Mouse (Mus musculus) kidney, embryonic 14.5 days (tissue): ENCODE results near the gene Tti1. TPM values are rescaled to one million over a fixed set of nuclear protein-coding genes. Genes with fewer than 3 reads are reported as not detected.
A peak's percentile ranks its signal among the peaks of the same experiment; 100 is the strongest.

Source experiments
- ATAC-seq: fragments of 200-750 bp; cut with Nextera tagmentation; 2 replicates; pipeline ENCODE4 v1.8.0; 2017; ENCODE audit warnings: moderate number of reproducible peaks, mild to moderate bottlenecking, moderate TSS enrichment, moderate library complexity; ENCODE audit not compliant: low FRiP score, low TSS enrichment
- H3K27ac ChIP-seq: fragments of 300-500 bp; sonication (generic); 2 replicates; pipeline ENCODE4 v1.5.1; 2014; ENCODE audit warnings: low read depth, mild to moderate bottlenecking, low read length, moderate library complexity, mixed read lengths
- H3K27me3 ChIP-seq: fragments of 300-500 bp; sonication (generic); 2 replicates; pipeline ENCODE4 v1.6.1; 2014; ENCODE audit warnings: mild to moderate bottlenecking, low read length; ENCODE audit not compliant: control insufficient read depth, insufficient read depth
- H3K36me3 ChIP-seq: fragments of 300-500 bp; sonication (generic); 2 replicates; pipeline ENCODE4 v1.6.1; 2014; ENCODE audit warnings: low read length, mixed read lengths; ENCODE audit not compliant: control insufficient read depth, insufficient read depth
- H3K4me1 ChIP-seq: fragments of 300-500 bp; sonication (generic); 2 replicates; pipeline ENCODE4 v1.6.1; 2014; ENCODE audit warnings: low read length, mixed read lengths; ENCODE audit not compliant: control insufficient read depth, insufficient read depth
- H3K4me2 ChIP-seq: fragments of 300-500 bp; sonication (generic); replicated peaks from 2 replicates; pipeline ENCODE4 v1.6.1; 2014; ENCODE audit warnings: low read depth, mild to moderate bottlenecking, low read length
- H3K4me3 ChIP-seq: fragments of 300-500 bp; sonication (generic); 2 replicates; pipeline ENCODE4 v1.5.1; 2014; ENCODE audit warnings: mild to moderate bottlenecking, low read length
- H3K9ac ChIP-seq: fragments of 300-500 bp; sonication (generic); 2 replicates; pipeline ENCODE4 v1.6.1; 2014; ENCODE audit warnings: low read depth, mild to moderate bottlenecking, low read length, moderate library complexity
- H3K9me3 ChIP-seq: fragments of 300-500 bp; sonication (generic); 2 replicates; pipeline ENCODE4 v1.6.1; 2016; ENCODE audit warnings: low read length; ENCODE audit not compliant: control insufficient read depth
- WGBS: fragments of 180-500 bp; shearing (Covaris S2); extraction: QIAGEN DNeasy Blood & Tissue Kit; methylation state at CpG from one replicate; pipeline ENCODE4 v1.1.7; 2014; 5-methylcytosine and 5-hydroxymethylcytosine counted together
- polyA plus RNA-seq: library from polyadenylated mRNA; unstranded; fragments of >200 nt; fragmentation: Nextera tagmentation; extraction: Ambion mirVana; gene quantifications from 2 replicates; pipeline ENCODE4 v1.2.1, GENCODE M21; 2014

The Tti1 gene
- polyA plus RNA-seq, 1 experiment from 2014 or later: 26.6 TPM

DNA sequence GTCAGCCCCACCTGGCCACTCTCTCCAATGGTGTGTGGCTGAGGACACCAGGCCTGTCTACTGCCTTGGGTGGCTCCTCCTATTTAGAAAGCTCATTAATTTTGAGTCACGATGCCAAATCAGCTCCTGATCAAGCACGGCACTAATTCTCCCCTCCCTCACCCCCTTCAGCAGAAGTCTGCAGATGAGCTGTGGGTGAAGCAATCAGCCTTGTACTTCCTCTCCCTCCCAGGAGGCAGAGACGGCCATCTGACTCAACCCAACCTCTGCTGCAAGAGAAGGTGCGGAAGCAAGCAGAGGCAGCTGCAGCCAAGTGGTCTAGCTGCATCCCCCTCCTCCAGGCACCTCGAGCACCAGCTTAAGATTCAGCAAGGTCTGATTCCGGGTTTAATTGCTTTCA lies 37.2 kb downstream of the Tti1 start:
- H3K27ac ChIP-seq: no peak overlapping the region
- no peaks in the 10 kb centered on the region for H3K9me3 ChIP-seq
- H3K4me2 ChIP-seq: no peak overlapping the region
- H3K27me3 ChIP-seq: no peaks in the 10 kb centered on the region
- no peak overlapping the region for H3K4me3 ChIP-seq
- WGBS: 55% methylated on average over 6 of the region's 6 CpGs
- no peak overlapping the region for H3K9ac ChIP-seq
- ATAC-seq: no peak
- no peaks in the 10 kb centered on the region for H3K4me1 ChIP-seq
- H3K36me3 ChIP-seq: peaks cover 31% of the 10 kb centered on the region

- no peak overlapping the region for H3K9ac ChIP-seq
- H3K9me3 ChIP-seq: no peaks in the 10 kb centered on the region
- H3K27ac ChIP-seq: no peak overlapping the region
- H3K4me1 ChIP-seq: no peaks in the 10 kb centered on the region
- 0 out of 2 replicates have a peak, but pooled peaks have one; percentile 32 for ATAC-seq
- peaks cover 29% of the 10 kb centered on the region for H3K36me3 ChIP-seq
- 73% methylated on average over 2 of the region's 2 CpGs for WGBS
- H3K27me3 ChIP-seq: no peaks in the 10 kb centered on the region
- no peak overlapping the region for H3K4me3 ChIP-seq
- no peak overlapping the region for H3K4me2 ChIP-seq
These were observed 38.3 kb downstream of the Tti1 start for GRCm38 (mm10) chr2:157989946-157990345.

GRCm38 (mm10) chr2:157988416-157989190 lies 39.6 kb downstream of the Tti1 start:
- Histone ChIP-seq H3K9me3 (no peaks in the 10 kb centered on the region), H3K4me2 (no peak overlapping the region), H3K27ac (no peak overlapping the region), H3K27me3 (no peaks in the 10 kb centered on the region), H3K4me3 (no peak overlapping the region), H3K36me3 (peaks cover 22% of the 10 kb centered on the region), H3K4me1 (no peaks in the 10 kb centered on the region), H3K9ac (no peak overlapping the region)
- 71% methylated on average over 7 of the region's 7 CpGs for WGBS
- no peak for ATAC-seq

- no peak for ATAC-seq
- Histone ChIP-seq H3K9ac (no peak overlapping the region), H3K27ac (no peak overlapping the region), H3K4me1 (no peaks in the 10 kb centered on the region), H3K4me2 (no peak overlapping the region), H3K9me3 (no peaks in the 10 kb centered on the region), H3K4me3 (no peak overlapping the region), H3K36me3 (peaks cover 6% of the 10 kb centered on the region; the same call in 1 of the 2 replicates), H3K27me3 (no peaks in the 10 kb centered on the region)
- WGBS: 90% methylated on average over 6 of the region's 6 CpGs
These were observed 42.0 kb downstream of the Tti1 start for GRCm38 (mm10) chr2:157986235-157986634.

DNA sequence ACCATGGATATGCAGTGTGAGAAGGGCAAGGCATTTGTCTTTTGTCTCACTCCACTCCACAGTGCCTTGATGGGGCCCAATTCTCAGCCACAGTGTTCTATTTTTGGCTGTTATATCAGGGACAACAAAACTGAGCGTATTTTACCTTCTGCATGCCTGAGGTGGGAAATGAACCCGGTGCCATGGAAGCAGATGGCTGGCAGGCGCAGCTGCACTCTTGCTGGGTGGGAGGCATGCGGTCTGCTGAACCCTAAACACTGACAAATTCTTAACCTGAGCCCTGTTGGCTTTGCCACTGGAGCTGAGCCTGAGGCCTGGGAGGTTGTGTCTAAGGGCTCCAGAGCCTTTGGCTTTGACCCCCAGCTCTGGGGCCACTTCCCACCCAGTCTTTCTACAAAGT lies 42.6 kb downstream of the Tti1 start:
- Histone ChIP-seq H3K9me3 (no peaks in the 10 kb centered on the region), H3K4me1 (no peaks in the 10 kb centered on the region), H3K36me3 (peaks cover 11% of the 10 kb centered on the region; the same call in 1 of the 2 replicates), H3K4me2 (no peak overlapping the region), H3K4me3 (no peak overlapping the region), H3K9ac (no peak overlapping the region), H3K27ac (no peak overlapping the region), H3K27me3 (no peaks in the 10 kb centered on the region)
- no peak for ATAC-seq
- WGBS: 81% methylated on average over 4 of the region's 4 CpGs

DNA sequence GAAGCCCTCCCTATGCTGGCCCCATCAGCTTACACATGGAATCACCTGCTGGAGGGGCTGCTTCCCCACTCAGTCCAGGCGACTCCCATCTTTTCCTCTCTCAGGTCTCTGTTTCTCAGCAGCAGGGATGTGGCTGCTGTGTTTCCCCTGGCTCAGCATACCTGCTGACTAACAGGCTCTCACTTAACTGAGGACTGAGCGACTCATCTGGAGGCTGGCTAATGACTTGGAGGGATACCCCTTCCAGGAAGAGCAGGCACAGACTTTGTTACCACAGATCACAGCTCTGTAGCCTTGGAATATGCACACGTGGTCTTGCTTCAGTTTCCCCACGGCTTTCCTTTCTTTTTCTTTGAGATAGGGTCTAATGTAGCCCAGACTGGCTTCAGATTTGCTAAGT lies 45.0 kb downstream of the Tti1 start:
- ATAC-seq: no peak
- 90% methylated on average over 4 of the region's 4 CpGs for WGBS

GRCm38 (mm10) chr2:157982727-157983126 lies 45.5 kb downstream of the Tti1 start:
- Histone ChIP-seq H3K36me3 (peaks cover 11% of the 10 kb centered on the region; the same call in 1 of the 2 replicates), H3K4me2 (no peak overlapping the region), H3K27me3 (no peaks in the 10 kb centered on the region), H3K4me3 (no peak overlapping the region), H3K9me3 (no peaks in the 10 kb centered on the region), H3K9ac (no peak overlapping the region), H3K4me1 (no peaks in the 10 kb centered on the region), H3K27ac (no peak overlapping the region)
- no peak for ATAC-seq
- WGBS: 78% methylated on average over 3 of the region's 3 CpGs

More for the DNA sequence above, 45.0 kb downstream of the Tti1 start:
- Histone ChIP-seq H3K36me3 (peaks cover 11% of the 10 kb centered on the region; the same call in 1 of the 2 replicates), H3K4me2 (no peak overlapping the region), H3K9ac (no peak overlapping the region), H3K27me3 (no peaks in the 10 kb centered on the region), H3K9me3 (no peaks in the 10 kb centered on the region), H3K27ac (no peak overlapping the region), H3K4me3 (no peak overlapping the region), H3K4me1 (no peaks in the 10 kb centered on the region)

GRCm38 (mm10) chr2:157979241-157979640 lies 49.0 kb downstream of the Tti1 start:
- H3K4me1 ChIP-seq: peaks cover 17% of the 10 kb centered on the region; the same call in 1 of the 2 replicates
- ATAC-seq: no peak
- peaks cover 5% of the 10 kb centered on the region; the same call in 1 of the 2 replicates for H3K36me3 ChIP-seq
- no peaks in the 10 kb centered on the region for H3K27me3 ChIP-seq
- 58% methylated on average over 5 of the region's 5 CpGs for WGBS
- H3K9me3 ChIP-seq: no peaks in the 10 kb centered on the region
- no peak overlapping the region for H3K4me3 ChIP-seq
- no peak overlapping the region for H3K27ac ChIP-seq
- no peak overlapping the region for H3K9ac ChIP-seq
- H3K4me2 ChIP-seq: no peak overlapping the region

DNA sequence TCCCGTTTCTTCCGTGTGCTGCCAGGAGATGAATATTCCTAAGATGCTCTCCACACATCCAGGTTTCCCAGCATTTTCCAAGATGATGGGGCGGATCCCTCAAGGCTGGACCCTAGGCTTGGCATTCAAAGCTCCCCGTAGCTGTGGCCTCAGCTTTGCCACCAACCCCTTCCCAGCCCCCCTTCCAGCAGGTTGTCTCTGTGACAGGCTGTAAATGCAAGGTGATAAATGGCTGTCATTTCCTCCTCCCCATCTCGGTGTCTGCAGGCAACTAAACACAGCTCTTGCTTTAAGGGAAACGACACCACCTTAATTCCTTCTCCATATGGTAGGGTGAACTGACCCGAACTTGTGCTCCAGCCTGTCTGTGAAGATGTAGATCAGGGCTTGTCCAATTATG lies 52.6 kb downstream of the Tti1 start:
- 2% methylated on average over 7 of the region's 7 CpGs for WGBS
- Histone ChIP-seq H3K36me3 (no peaks in the 10 kb centered on the region), H3K4me1 (peaks cover 17% of the 10 kb centered on the region; the same call in 1 of the 2 replicates), H3K27me3 (no peaks in the 10 kb centered on the region), H3K9me3 (no peaks in the 10 kb centered on the region), H3K4me3 (no peak overlapping the region), H3K4me2 (peak overlapping the region; percentile 33), H3K9ac (no peak overlapping the region), H3K27ac (no peak overlapping the region)
- ATAC-seq: peak; percentile 76
